Comparison of ENCODE assay signal across 17 mouse cellular contexts in the genomic region with DNA sequence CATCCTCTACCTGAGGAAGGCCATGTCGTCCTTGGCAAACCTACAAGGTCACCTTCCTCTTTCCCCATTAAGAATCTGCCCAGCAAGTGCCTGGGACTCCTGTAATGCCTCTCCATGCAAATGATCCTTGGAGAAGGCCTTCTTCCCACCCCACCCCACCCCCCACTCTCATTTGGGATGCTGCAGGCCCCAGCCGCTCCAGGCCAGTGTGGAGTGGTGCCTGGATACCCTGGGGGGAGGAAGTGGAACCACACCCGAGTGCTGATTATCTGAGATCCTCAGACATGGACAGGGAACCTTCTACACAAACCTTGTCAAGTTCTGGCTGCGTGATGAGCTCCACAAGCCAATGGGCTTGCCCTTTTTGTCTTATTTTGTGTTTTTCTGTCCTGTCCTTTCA. TPM values are rescaled to one million over a fixed set of nuclear protein-coding genes. Genes with fewer than 3 reads are reported as not detected.
"Had no signal": no experiment of that assay in that cellular context is flagged by ENCODE, and none has a peak within 500 bp of the region (broad histone marks: within the 10 kb centered on the region; RNA-seq: fewer than 3 reads in every experiment).

No protein-coding gene starts in this region.

- H3K9ac ChIP-seq: limb, embryonic 12.5 days; liver, embryonic 15.5 days; midbrain, embryonic 13.5 days had no signal

- DNase-seq: kidney, postnatal 10 days; kidney, postnatal 4 days; lung, adult 2 months; lung, postnatal 4 days; right cerebral cortex, adult 18-20 months; right cerebral cortex, postnatal 25 days; thymus, postnatal 4 days had no signal

- H3K4me1 ChIP-seq: limb, embryonic 12.5 days; liver, embryonic 15.5 days; midbrain, embryonic 13.5 days had no signal

- ATAC-seq: lung, postnatal 0 days; midbrain, embryonic 13.5 days had no signal

- H3K36me3 ChIP-seq: limb, embryonic 12.5 days; liver, embryonic 15.5 days had no signal

- H3K9me3 ChIP-seq: limb, embryonic 12.5 days; liver, embryonic 15.5 days; midbrain, embryonic 13.5 days had no signal

- H3K4me2 ChIP-seq: limb, embryonic 12.5 days; liver, embryonic 15.5 days; midbrain, embryonic 13.5 days had no signal

- H3K27ac ChIP-seq: layer of hippocampus, adult 2 months; limb, embryonic 12.5 days; liver, embryonic 15.5 days; midbrain, embryonic 13.5 days had no signal

- H3K27me3 ChIP-seq: limb, embryonic 12.5 days; midbrain, embryonic 13.5 days had no signal

- H3K4me3 ChIP-seq: layer of hippocampus, adult 2 months; limb, embryonic 12.5 days; liver, embryonic 15.5 days; megakaryocyte, embryonic 14.5 days; midbrain, embryonic 13.5 days had no signal

RNA-seq across cellular contexts. Expression of gene Tex50, which starts 1.2 kb away (rescaled TPM):
- total RNA-seq: layer of hippocampus, adult 2 months; layer of hippocampus, postnatal 10 days; left cerebral cortex, postnatal 36 days; liver, adult 2 months; midbrain, postnatal 0 days had no signal
- polyA plus RNA-seq: liver, adult 2 months; liver, embryonic 15.5 days; lung, adult 2 months; lung, postnatal 0 days had no signal

RNA-seq across cellular contexts. Expression of gene Ankrd45, which starts 17.8 kb away (rescaled TPM):
- total RNA-seq: liver, adult 2 months had no signal
- polyA plus RNA-seq: liver, adult 2 months had no signal
